In genomic region chr8:42973619-42974539, GRCm38 (mm10) we compare ENCODE assay signal across 22 mouse cellular contexts.
A peak's percentile ranks its signal among the peaks of the same experiment; 100 is the strongest.
DNase-seq lines count a peak whose midpoint lies in the region; ATAC-seq and TF ChIP-seq lines count a peak whose summit lies in the region.
"Had no signal": no experiment of that assay in that cellular context is flagged by ENCODE, and none has a peak within 500 bp of the region (broad histone marks: within the 10 kb centered on the region; RNA-seq: fewer than 3 reads in every experiment).

No protein-coding gene starts in this region.

- H3K36me3 ChIP-seq in embryonic facial prominence, embryonic 14.5 days (ENCODE audit: control insufficient read depth, insufficient read depth, low read length): no peaks in the 10 kb centered on the region
- H3K36me3 ChIP-seq in embryonic facial prominence, embryonic 10.5 days (replicated peaks): no peaks in the 10 kb centered on the region
- no peaks in the 10 kb centered on the region for H3K36me3 ChIP-seq in hindbrain, postnatal 0 days (ENCODE audit: insufficient read depth, low read length)
- H3K36me3 ChIP-seq: heart, embryonic 12.5 days; intestine, embryonic 15.5 days had no signal

- ATAC-seq in embryonic facial prominence, embryonic 14.5 days (ENCODE audit: low read depth): peak; percentile 77; the same call in 1 of the 2 replicates
- no peak for ATAC-seq in hindbrain, postnatal 0 days
- ATAC-seq: intestine, embryonic 15.5 days had no signal

- H3K4me2 ChIP-seq in embryonic facial prominence, embryonic 14.5 days (ENCODE audit: low read depth, low read length): no peak overlapping the region
- H3K4me2 ChIP-seq in hindbrain, postnatal 0 days (ENCODE audit: low read depth, low read length): 0 out of 2 replicates have a peak overlapping the region, but pooled peaks have one; percentile 5
- H3K4me2 ChIP-seq: heart, embryonic 12.5 days; intestine, embryonic 15.5 days; liver, embryonic 11.5 days had no signal

- TF ChIP-seq CTCF in hindbrain, postnatal 0 days (IDR thresholded peaks at IDR 0.05; ENCODE audit: low read depth): no peak
- no peak for TF ChIP-seq CTCF in left cerebral cortex, adult 2 months (IDR thresholded peaks at IDR 0.05)

- H3K27ac ChIP-seq in embryonic facial prominence, embryonic 14.5 days (replicated peaks; ENCODE audit: low read depth, low read length): no peak overlapping the region
- H3K27ac ChIP-seq in embryonic facial prominence, embryonic 10.5 days (replicated peaks): no peak overlapping the region
- no peak overlapping the region for H3K27ac ChIP-seq in hindbrain, postnatal 0 days
- no peak overlapping the region for H3K27ac ChIP-seq in left cerebral cortex, adult 2 months
- H3K27ac ChIP-seq: gastrocnemius, adult 2 months; intestine, embryonic 15.5 days had no signal

- no peaks in the 10 kb centered on the region for H3K27me3 ChIP-seq in embryonic facial prominence, embryonic 14.5 days (replicated peaks; ENCODE audit: control insufficient read depth, insufficient read depth, low read length)
- H3K27me3 ChIP-seq in embryonic facial prominence, embryonic 10.5 days (replicated peaks; ENCODE audit: low read depth, poor library complexity, severe bottlenecking): no peaks in the 10 kb centered on the region
- H3K27me3 ChIP-seq in hindbrain, postnatal 0 days (ENCODE audit: insufficient read depth, low read length): no peaks in the 10 kb centered on the region
- H3K27me3 ChIP-seq: heart, embryonic 12.5 days; intestine, embryonic 15.5 days; megakaryocyte, embryonic 14.5 days had no signal

- WGBS in embryonic facial prominence, embryonic 14.5 days: 72% methylated on average over 18 of the region's 18 CpGs
- WGBS in embryonic facial prominence, embryonic 10.5 days: 74% methylated on average over 18 of the region's 18 CpGs
- 49% methylated on average over 18 of the region's 18 CpGs for WGBS in hindbrain, postnatal 0 days

- H3K4me1 ChIP-seq in embryonic facial prominence, embryonic 14.5 days (ENCODE audit: control insufficient read depth, insufficient read depth, low read length): no peaks in the 10 kb centered on the region
- no peaks in the 10 kb centered on the region for H3K4me1 ChIP-seq in embryonic facial prominence, embryonic 10.5 days
- no peaks in the 10 kb centered on the region for H3K4me1 ChIP-seq in hindbrain, postnatal 0 days (ENCODE audit: insufficient read depth, low read length)
- H3K4me1 ChIP-seq: heart, embryonic 12.5 days; intestine, embryonic 15.5 days; megakaryocyte, embryonic 14.5 days had no signal

- H3K4me3 ChIP-seq in embryonic facial prominence, embryonic 14.5 days (ENCODE audit: low read depth, low read length): no peak overlapping the region
- no peak overlapping the region for H3K4me3 ChIP-seq in embryonic facial prominence, embryonic 10.5 days
- no peak overlapping the region for H3K4me3 ChIP-seq in hindbrain, postnatal 0 days (ENCODE audit: low read length)
- H3K4me3 ChIP-seq in left cerebral cortex, adult 2 months: no peak overlapping the region
- H3K4me3 ChIP-seq: gastrocnemius, adult 2 months; heart, embryonic 12.5 days; intestine, embryonic 15.5 days; megakaryocyte, embryonic 14.5 days; myocyte had no signal

- H3K9ac ChIP-seq in embryonic facial prominence, embryonic 14.5 days (ENCODE audit: low read depth, low read length): no peak overlapping the region
- H3K9ac ChIP-seq in hindbrain, postnatal 0 days (replicated peaks; ENCODE audit: low read length): no peak overlapping the region
- H3K9ac ChIP-seq: heart, embryonic 12.5 days; intestine, embryonic 15.5 days had no signal

- DNase-seq in embryonic facial prominence, embryonic 14.5 days (ENCODE audit: low spot score): peak; percentile 6
- no peak for DNase-seq in embryonic facial prominence, embryonic 10.5 days (ENCODE audit: low spot score)
- DNase-seq in retina, postnatal 1 day: peak; percentile 25
- DNase-seq in retina, embryonic 14.5 days (ENCODE audit: low spot score): no peak
- DNase-seq in hindbrain, postnatal 0 days (ENCODE audit: low spot score): peak; percentile 15
- no peak for DNase-seq in left cerebral cortex, adult 2 months (ENCODE audit: extremely low spot score in 1 of 2, low spot score in 2 of 2)
- DNase-seq in left cerebral cortex, postnatal 25 days (ENCODE audit: low spot score in 2 of 2): no peak
- no peak for DNase-seq in adrenal gland, postnatal 4 days (ENCODE audit: low spot score in 2 of 2)
- DNase-seq: adrenal gland, adult 2 months; cerebellum, adult 11-12 months; embryo, embryonic 11 days; gastrocnemius, adult 2 months; heart, postnatal 14 days; kidney, adult 9 months; kidney, postnatal 25 days; layer of hippocampus, adult 9-11 months; lung, adult 18-20 months had no signal

- intact Hi-C loops in left cerebral cortex, adult 2 months (cut with DNase I): no loop called here
- intact Hi-C loops in left cerebral cortex, postnatal 25 days (cut with DNase I): no loop called here

- no peaks in the 10 kb centered on the region for H3K9me3 ChIP-seq in embryonic facial prominence, embryonic 14.5 days (ENCODE audit: control insufficient read depth, low read length)
- no peaks in the 10 kb centered on the region for H3K9me3 ChIP-seq in embryonic facial prominence, embryonic 10.5 days
- no peaks in the 10 kb centered on the region for H3K9me3 ChIP-seq in hindbrain, postnatal 0 days (ENCODE audit: low read length)
- H3K9me3 ChIP-seq: heart, embryonic 12.5 days; intestine, embryonic 15.5 days had no signal

Comparison
In these comparisons a context has a peak if more than half of its experiments do, and no peak if none do; other contexts are left out.
1. DNase-seq: peak in embryonic facial prominence, embryonic 14.5 days (single experiment), retina, postnatal 1 day (single experiment) and hindbrain, postnatal 0 days (single experiment); none in embryonic facial prominence, embryonic 10.5 days (single experiment), retina, embryonic 14.5 days (single experiment), left cerebral cortex, adult 2 months (0 of 2), left cerebral cortex, postnatal 25 days (0 of 2) and adrenal gland, postnatal 4 days (0 of 2).